In the genomic region with DNA sequence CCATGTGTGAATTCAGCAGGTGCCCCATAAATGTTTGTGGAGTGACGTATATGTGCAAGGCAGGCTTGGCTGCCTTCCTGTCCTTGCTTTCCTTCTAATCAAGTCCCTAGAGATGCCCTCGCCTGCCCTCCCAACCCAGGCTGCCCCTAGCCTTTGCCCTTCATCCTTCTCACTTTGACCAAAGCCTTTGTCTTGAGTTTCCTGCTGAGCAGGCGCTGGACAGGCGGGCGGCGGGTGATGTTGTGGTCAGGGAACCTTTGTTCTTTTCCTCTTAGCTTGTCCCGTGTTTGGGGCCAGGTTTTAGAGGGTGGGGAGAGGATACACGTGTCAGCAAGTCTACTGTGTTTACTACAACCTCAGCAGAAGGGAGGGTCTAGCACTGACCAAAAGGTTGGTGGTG, we compare ENCODE assay signal across 11 mouse cellular contexts. TPM values are rescaled to one million over a fixed set of nuclear protein-coding genes. Genes with fewer than 3 reads are reported as not detected.
DNase-seq lines count a peak whose midpoint lies in the region; ATAC-seq and TF ChIP-seq lines count a peak whose summit lies in the region.
"Had no signal": no experiment of that assay in that cellular context is flagged by ENCODE, and none has a peak within 500 bp of the region (broad histone marks: within the 10 kb centered on the region; RNA-seq: fewer than 3 reads in every experiment).

No protein-coding gene starts in this region.

- H3ac ChIP-seq in myocyte (ENCODE audit: control insufficient read depth, insufficient read length), result no peak overlapping the region

- peak overlapping the region; percentile 97 for H3K4me2 ChIP-seq in hindbrain, postnatal 0 days (ENCODE audit: low read depth, low read length)
- H3K4me2 ChIP-seq in myocyte (ENCODE audit: low read depth), result peak overlapping the region; percentile 67

- H3K9me3 ChIP-seq in hindbrain, postnatal 0 days (ENCODE audit: low read length), result no peaks in the 10 kb centered on the region

- peak overlapping the region; percentile 4; the same call in 1 of the 2 replicates for H3K4me3 ChIP-seq in hindbrain, postnatal 0 days (ENCODE audit: low read length)
- peak overlapping the region; percentile 33 for H3K4me3 ChIP-seq in myocyte

- H3K9ac ChIP-seq in hindbrain, postnatal 0 days (replicated peaks; ENCODE audit: low read length), result no peak overlapping the region
- H3K9ac ChIP-seq: liver, embryonic 14.5 days had no signal

- H3K4me1 ChIP-seq in hindbrain, postnatal 0 days (ENCODE audit: insufficient read depth, low read length), result peaks cover 10% of the 10 kb centered on the region; the same call in 1 of the 2 replicates

- no peaks in the 10 kb centered on the region for H3K36me3 ChIP-seq in hindbrain, postnatal 0 days (ENCODE audit: insufficient read depth, low read length)
- H3K36me3 ChIP-seq in myocyte (ENCODE audit: control insufficient read depth, insufficient read depth), result no peaks in the 10 kb centered on the region

- H3K27ac ChIP-seq in hindbrain, postnatal 0 days, result no peak overlapping the region
- H3K27ac ChIP-seq: liver, embryonic 14.5 days had no signal

- TF ChIP-seq CTCF in hindbrain, postnatal 0 days (IDR thresholded peaks at IDR 0.05; ENCODE audit: low read depth), result no peak

- no peak for ATAC-seq in hindbrain, postnatal 0 days

- no peaks in the 10 kb centered on the region for H3K27me3 ChIP-seq in hindbrain, postnatal 0 days (ENCODE audit: insufficient read depth, low read length)
- H3K27me3 ChIP-seq in myocyte (ENCODE audit: control insufficient read depth, insufficient read depth, insufficient read length), result no peaks in the 10 kb centered on the region

- peaks cover 5% of the 10 kb centered on the region for H3K79me2 ChIP-seq in myocyte (ENCODE audit: control insufficient read depth, insufficient read depth)

- peak; percentile 14 for DNase-seq in embryo, embryonic 9.5 days (ENCODE audit: extremely low spot score)
- no peak for DNase-seq in embryo, embryonic 10.5 days (ENCODE audit: low spot score)
- peak; percentile 41 to 58 for DNase-seq in lung, postnatal 4 days
- no peak for DNase-seq in lung, adult 18-20 months
- no peak for DNase-seq in hindbrain, postnatal 0 days (ENCODE audit: low spot score)
- no peak for DNase-seq in cerebellum, adult 18-20 months
- DNase-seq in layer of hippocampus, adult 11-12 months (ENCODE audit: low spot score), result no peak
- DNase-seq: thymus, postnatal 4 days had no signal

- WGBS in hindbrain, postnatal 0 days, result 24% methylated on average over 8 of the region's 8 CpGs

- no peak for TF ChIP-seq POLR2A in myocyte (IDR thresholded peaks at IDR 0.05; ENCODE audit: insufficient read length, low read depth)

TF ChIP-seq in myocyte, 11 proteins besides CTCF, POLR2A, EP300 and RAD21:
- TF ChIP-seq REST (IDR thresholded peaks at IDR 0.05; ENCODE audit: insufficient read depth, insufficient read length), result no peak
- TF ChIP-seq TCF12 (IDR thresholded peaks at IDR 0.05; ENCODE audit: insufficient read depth, poor library complexity, severe bottlenecking), result no peak
- TF ChIP-seq CEBPB (IDR thresholded peaks at IDR 0.05; ENCODE audit: insufficient read depth, poor library complexity, severe bottlenecking), result no peak
- no peak for TF ChIP-seq USF1 (IDR thresholded peaks at IDR 0.05; ENCODE audit: low read depth)
- no peak for TF ChIP-seq MYOG (IDR thresholded peaks at IDR 0.05; ENCODE audit: control insufficient read depth in 1 of 3, insufficient read depth in 1 of 3, insufficient read length in 2 of 3, low read depth in 2 of 3)
- TF ChIP-seq MAX (IDR thresholded peaks at IDR 0.05; ENCODE audit: low read depth), result no peak
- no peak for TF ChIP-seq TCF3 (IDR thresholded peaks at IDR 0.05; ENCODE audit: insufficient read length, low read depth)
- no peak for TF ChIP-seq E2F4 (IDR thresholded peaks at IDR 0.05; ENCODE audit: insufficient read depth)
- no peak for TF ChIP-seq POLR2AphosphoS2 (IDR thresholded peaks at IDR 0.05; ENCODE audit: insufficient read length, low read depth)
- no peak for TF ChIP-seq MYOD1 (IDR thresholded peaks at IDR 0.05; ENCODE audit: control insufficient read depth in 1 of 3, insufficient read length in 2 of 3, low read depth in 2 of 3)
- TF ChIP-seq SRF (IDR thresholded peaks at IDR 0.05; ENCODE audit: control insufficient read depth, insufficient read length, low read depth), result no peak

RNA-seq across cellular contexts. Expression of a gene that starts 32.2 kb away (rescaled TPM):
- 54.4 and 55.8 TPM in 2 replicates for total RNA-seq in hindbrain, postnatal 0 days (2014; rRNA removed)
- polyA plus RNA-seq in hindbrain, postnatal 0 days (2015; fragmentation: Nextera tagmentation; extraction: Ambion mirVana), result 26.7 and 27.1 TPM in 2 replicates
- polyA plus RNA-seq in myocyte (2012; fragmentation: generic; extraction: Trizol), result 49.3 TPM

RNA-seq across cellular contexts. Expression of a gene that starts 43.0 kb away (rescaled TPM):
- total RNA-seq in hindbrain, postnatal 0 days (2014; rRNA removed), result not detected in 2 replicates
- not detected in 2 replicates for polyA plus RNA-seq in hindbrain, postnatal 0 days (2015; fragmentation: Nextera tagmentation; extraction: Ambion mirVana)
- polyA plus RNA-seq in myocyte (2012; fragmentation: generic; extraction: Trizol), result 0.55 TPM
- total RNA-seq: heart, postnatal 10 days had no signal
- polyA plus RNA-seq: liver, embryonic 14.5 days had no signal

Comparison
In these comparisons a context has a peak if more than half of its experiments do, and no peak if none do; other contexts are left out.
1. DNase-seq: peak in embryo, embryonic 9.5 days (single experiment) and lung, postnatal 4 days (2 of 2); none in embryo, embryonic 10.5 days (single experiment), lung, adult 18-20 months (0 of 2), hindbrain, postnatal 0 days (single experiment), cerebellum, adult 18-20 months (0 of 2) and layer of hippocampus, adult 11-12 months (single experiment).